Mouse (Mus musculus): Measurements from ENCODE around the gene Pcolce2.

Gene Pcolce2

DNA sequence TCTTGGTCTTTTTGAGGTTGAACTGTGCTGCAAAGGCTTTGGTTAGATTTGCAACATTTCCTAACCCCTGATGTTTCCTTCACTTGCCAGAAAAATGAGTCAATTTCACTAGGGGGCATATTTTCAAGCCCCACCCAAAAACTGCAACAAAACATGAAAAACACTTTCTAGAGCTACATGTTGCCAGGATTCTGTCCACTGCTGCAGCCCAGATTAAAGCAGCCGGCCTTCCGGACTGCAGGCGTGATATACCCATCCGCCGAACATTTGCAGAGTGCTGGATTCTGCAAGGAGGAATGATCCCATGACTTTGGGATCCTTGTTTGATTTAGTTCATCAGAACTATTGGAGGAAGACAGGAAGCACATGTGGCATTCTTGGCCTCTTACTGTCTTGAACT lies 17.0 kb downstream of the Pcolce2 start:
- DNase-seq (ENCODE audit: low read depth, low spot score) = no peak

DNA sequence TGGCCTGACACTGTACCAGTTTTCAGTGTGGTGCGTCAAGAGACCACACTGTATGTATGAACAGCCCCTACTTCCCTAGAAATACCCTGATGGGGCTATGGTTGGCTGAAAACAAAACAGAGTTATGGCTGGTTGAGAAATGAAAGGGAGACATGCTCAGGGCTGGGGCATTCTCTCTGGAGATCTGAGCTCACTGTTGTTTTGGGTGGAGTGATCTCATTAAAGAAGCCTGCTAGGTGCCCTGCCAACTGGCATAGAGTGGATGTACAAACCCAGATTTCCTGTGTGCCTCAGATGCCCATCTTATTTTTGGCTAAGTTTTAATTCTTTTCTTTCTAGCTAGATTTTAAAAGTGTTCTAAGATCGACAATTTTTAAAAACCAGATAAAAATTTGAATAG lies 20.5 kb downstream of the Pcolce2 start:
- DNase-seq (ENCODE audit: low read depth, low spot score) = no peak

DNA sequence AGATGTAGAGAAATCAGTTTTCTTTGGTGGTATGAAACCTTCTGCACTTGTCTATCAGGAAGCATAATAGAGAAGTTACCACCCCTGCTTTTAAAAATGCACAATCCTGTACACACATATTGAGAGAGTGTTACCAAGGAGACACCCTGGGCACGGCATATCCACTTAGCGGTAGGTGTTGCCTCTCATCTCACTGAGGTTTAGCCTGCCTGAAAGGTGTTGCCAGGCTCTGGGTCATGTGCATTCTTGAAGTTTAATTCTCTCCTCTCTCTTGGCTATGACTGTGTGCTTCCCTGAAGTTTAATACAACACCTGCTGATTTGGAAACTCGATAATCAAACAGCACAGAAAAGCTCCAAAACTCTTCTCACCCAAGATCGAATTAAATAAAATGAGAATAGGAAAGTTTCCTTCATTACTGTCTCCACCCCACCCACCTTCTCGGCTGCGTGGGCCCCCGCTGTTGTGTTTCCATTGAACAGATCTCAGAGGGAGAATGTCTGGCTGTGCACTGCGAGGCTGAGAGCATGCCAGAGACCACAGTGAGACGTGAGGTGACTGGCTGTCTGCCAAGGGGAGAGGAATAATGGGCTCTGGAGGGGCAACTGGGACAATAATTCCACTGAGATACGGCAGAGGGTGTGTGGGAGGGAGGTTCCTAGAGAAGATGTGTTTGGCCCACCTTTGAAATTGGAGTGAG lies 27.0 kb downstream of the Pcolce2 start:
- no peak for DNase-seq (ENCODE audit: low read depth, low spot score)

DNA sequence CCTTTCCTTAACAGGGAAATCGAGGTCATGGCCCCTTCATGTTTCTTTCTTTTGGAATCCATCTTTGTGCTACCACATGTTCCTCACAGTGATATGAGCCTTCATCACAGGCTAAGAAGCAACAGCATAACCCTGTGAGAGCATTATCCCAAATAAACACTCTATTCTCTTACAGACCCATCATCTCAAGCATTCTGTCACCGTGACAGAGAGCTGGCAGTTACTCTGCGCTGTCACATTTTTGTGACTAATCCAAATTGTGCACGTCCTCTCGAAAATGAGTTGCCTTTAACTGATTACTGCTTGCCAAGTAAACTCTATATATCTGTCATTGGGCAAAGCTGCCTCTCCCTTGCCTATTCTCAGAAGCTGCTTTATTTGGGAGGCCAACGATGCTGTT lies 28.4 kb downstream of the Pcolce2 start:
- no peak for DNase-seq (ENCODE audit: low read depth, low spot score)

DNA sequence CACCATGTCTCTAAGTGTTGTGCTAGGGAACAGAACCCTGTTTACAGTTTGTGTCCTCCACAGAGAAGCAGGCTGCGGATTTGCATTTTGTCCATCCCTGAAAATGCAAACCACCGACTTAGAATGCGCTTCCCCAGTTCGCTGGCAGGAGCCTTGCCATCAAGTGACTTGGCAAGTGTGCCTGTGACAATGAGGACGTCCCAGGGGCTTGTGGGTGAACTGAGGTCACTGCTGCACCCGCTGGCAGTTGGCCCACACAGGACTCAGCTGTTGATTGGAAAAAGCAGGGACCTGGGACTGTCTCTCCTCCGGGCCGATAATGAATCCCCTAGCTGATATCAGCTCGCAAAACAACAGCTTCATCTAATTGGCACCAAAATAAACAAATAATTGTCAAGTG lies 30.4 kb downstream of the Pcolce2 start:
- DNase-seq (ENCODE audit: low read depth, low spot score) = no peak

DNA sequence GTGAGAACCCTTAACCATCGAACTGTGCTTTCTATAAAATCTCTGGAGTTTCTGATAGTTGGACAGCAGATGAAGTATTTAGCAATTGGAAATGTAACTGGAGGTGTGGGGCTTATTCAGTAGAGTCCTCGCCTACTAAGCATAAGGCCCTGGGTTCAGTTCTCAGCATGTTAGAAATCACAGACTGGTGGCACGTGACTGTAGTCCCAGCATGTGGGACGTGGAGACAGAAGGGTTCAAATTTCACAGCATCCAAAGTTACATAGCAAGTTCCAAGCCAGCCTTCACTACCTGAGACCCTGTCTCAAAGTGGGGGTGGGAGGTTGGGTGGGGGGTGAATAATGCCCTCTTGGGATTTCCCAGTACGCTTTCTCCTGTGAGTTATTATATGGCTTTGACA lies 30.9 kb downstream of the Pcolce2 start:
- no peak for DNase-seq (ENCODE audit: low read depth, low spot score)

DNA sequence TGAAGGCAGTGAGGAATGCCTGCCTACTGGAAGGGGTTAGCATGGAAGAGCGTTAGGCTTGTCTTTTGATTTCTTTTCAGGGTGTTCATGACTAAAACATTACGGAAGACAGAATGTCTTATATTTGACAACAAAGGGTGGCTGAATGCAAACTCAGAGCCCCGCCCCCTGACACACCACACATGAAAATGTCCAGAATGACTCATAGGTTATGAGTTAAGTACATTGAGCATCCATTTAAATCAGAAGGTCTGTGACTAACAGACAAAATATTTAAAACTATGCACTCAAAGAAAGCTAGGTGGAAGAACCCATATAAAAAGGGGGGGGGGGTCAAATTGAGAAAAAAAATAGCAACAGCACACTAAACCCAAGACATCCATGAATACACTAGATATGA lies 34.9 kb downstream of the Pcolce2 start:
- no peak for DNase-seq (ENCODE audit: low read depth, low spot score)

DNA sequence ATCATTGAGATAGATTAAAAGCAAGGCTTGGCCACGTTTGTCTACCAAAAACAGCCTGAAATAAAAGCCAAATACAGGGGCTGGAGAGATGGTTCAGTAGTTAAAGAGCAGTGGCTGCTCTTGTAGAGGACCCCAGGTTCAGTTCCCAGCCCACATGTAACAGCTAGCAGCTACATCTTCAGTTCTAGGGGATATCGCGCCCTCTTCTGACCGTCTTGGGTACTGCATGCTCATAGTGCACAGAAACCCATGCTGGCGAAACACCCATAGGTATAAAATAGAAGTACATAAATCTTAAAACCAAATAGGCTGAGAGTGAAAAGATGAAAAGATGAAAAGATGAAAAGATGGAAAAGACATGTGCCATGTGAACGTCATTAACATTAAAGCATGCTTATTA lies 35.4 kb downstream of the Pcolce2 start:
- no peak for DNase-seq (ENCODE audit: low read depth, low spot score)

DNA sequence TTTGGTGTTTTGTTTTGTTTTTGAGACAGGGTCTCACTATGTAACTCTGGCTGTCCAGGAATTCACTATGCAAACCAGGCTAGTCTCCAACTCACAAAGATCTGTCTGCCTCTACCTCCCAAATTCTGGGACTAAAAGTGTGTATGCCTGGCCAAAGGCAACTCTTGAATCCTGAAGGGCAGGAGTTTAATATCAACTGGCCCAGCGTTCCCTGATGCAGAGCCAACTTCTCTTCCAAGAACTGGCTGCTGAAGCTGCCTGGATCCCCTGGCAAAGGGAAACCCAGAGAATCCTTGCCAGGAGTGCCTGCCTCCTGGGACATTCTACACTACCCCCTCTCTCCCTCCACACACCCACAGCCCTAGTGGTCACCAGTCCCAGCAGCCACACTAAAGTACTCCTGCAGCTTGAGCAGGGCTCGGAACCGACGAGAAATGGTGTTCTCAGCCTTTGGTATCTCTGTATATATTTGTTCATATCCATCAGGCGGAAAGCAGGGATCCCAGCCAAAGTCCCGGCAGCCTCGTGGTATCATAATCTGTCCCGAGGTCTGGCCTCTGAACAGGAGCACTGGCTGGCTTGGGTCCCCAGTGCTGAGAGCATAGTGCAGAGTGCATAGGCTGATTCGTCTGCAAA lies 37.8 kb downstream of the Pcolce2 start:
- DNase-seq (ENCODE audit: low read depth, low spot score) = no peak

DNA sequence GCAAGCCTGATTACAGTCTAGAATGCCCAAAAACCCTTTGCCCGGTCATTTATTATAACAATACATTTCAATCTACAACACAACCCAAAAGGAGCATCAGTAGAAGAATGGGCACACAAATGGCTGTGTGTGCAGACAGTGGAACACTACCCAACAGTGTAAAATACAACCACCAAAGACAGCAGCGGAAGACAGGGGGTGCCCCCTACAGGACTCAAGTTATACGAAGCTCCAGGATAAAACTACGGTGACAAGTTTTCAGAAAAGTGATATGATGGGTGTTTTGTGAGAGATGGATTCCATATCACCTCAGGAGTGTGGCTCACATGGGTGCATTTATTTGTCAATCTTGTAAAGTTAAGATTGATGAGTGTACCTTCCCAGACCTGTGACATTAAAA lies 38.6 kb downstream of the Pcolce2 start:
- DNase-seq (ENCODE audit: low read depth, low spot score) = no peak

DNA sequence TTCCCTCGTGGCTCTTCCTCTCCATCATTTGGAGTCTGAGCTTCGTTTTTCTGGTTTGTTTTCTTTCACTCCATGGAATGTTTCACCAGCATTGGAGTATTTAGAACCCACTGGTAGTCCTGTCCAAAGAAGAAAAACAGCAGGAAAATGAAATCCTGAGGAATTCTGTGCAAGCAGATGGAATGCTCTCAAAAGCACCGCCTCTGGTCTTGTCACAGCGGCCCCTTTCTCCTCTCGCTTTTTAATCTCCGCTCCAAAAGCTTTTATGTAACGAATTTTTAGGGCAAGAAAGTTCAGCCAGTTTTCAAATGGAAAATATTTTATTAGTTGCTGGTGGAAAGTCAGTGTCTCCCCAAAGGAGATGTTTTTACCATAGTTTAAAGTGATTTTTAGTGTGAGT lies 42.6 kb downstream of the Pcolce2 start:
- DNase-seq (ENCODE audit: low read depth, low spot score) = no peak

DNA sequence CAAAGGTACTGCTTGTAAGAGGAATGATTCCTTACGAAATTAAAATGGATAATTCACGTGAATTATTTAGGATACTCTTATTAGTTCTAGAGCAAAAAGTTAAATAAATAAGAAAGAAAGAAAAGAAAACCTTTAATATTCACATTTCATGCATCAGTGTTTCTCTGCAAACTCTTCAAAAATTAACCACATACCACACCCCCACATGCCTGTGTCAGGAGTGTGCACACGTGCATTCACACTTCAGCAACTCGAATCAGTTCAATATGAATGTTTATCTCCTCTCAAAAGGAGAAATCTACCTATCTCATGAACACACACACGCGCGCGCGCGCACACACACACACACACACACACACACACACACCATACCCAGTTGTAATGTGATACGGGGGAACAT lies 43.3 kb downstream of the Pcolce2 start:
- DNase-seq (ENCODE audit: low read depth, low spot score) = no peak

DNA sequence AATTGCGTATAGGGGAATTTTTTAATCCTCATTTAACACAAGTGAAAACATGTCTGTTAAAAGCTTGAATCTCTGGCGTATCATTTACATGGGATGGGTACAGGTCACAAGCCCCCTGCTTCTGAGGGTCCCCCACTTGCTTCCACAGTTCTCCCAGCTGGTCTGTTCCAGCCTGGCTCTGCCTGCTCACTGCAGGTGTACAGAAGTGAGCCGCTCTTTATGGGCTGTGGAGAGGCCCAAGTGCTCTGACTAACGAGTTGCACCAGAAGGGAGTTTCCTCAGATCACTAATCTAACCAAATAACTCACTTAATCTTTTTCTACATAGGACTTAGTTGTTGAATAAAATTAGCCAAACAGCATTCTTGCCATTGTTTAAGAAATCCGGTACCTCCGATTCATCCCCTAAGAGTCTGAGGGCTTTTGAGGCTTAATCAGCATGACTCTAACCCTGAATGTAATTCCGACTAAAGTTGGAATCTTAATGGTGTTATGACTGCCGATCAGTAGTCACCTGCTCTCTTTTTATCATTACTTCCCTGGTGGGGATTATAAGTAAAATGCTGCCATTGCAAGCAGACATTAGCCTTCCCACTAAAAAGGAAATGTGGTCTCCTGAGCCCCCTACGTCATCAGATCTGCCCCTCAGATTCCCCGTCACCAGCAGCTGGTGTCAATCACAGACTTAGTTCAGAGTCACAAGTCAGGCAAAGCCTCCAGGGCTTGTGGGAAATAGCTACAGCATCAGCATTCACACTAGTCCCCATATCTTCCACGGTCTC lies 48.4 kb downstream of the Pcolce2 start:
- no peak for DNase-seq (ENCODE audit: low read depth, low spot score)

DNA sequence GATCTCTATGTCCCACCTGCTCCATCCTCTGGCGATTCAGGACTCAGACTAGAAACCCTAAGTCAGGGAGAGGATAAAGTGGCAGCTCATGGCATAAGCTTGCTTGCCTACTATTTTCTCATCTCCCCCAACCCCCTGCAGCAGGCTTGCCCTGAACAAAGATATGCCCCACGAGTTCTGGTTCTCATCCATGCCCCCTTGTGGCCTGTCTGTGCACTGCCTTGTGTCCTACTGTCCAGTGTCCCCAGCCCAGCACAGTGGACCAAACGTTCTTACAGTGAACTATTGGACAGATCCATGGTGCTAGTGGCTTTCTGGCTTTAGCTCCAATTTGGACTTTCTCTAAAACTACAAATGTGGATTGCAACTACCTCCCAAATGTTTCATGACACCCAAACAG lies 50.7 kb downstream of the Pcolce2 start:
- DNase-seq (ENCODE audit: low read depth, low spot score) = no peak

DNA sequence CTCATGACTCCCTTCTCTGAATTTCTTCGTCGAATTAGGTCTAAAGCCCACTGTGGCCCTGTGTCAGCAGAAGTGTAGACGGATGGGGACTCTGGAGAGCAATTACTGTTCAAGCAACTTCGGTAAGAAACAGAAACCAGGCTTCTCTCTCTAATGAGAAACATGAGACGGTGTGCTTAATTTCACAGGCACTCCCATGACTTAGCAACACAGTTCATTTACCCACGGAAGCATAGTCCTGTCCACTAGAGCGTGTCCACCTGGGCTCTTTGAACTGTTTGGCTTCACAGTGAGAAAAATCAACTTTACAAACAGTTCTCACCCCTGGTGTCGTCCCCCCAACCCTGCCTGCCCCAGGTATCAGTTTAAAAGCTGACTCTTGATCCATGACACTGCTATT lies 55.4 kb downstream of the Pcolce2 start:
- DNase-seq (ENCODE audit: low read depth, low spot score) = no peak

DNA sequence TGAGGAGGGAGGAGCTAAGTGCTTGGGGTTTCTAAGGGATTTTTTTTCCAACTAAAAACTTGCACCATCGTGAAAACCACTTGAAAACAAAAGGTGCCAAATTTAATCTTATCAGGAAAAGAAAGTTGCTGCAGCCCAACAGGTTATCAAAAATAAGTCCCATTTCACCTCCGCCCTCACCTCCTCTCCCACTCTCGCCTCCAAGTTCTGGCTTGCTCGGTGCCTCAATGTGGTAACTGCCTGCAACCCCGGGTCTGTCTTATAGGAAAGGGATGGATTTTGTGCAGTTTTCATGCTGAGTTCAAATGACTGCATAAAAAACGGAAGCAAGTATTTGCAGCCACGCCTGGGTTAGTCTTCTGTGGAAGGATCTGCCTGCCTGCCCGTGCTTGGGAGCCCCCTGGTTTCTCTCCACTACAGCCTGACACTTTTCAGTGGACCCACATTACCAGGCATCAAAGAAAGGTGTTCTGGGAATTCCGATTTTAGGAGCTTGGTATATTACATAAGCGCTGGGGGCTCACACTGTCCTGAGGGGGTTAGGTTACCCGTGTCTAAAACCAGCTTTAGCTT lies 56.2 kb downstream of the Pcolce2 start:
- DNase-seq (ENCODE audit: low read depth, low spot score) = no peak

DNA sequence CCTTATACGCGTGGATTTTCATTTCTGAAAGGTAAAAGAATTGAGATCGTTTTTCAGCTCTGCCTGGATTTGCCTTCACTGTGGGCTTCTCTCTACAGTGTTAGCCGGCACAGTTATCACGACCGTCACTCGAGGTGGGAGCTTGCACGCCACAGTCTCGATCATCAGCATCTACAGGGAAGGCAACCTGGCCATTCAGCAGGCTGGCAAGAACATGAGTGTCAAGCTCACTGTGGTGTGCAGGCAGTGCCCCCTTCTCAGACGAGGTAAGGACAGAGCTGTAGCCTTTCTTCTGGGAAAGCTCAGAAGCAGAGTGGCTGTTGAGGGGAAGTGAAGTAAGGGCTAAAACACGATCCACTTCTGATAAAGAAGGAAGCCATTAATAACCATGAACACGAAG lies 57.1 kb downstream of the Pcolce2 start:
- DNase-seq (ENCODE audit: low read depth, low spot score) = no peak

DNA sequence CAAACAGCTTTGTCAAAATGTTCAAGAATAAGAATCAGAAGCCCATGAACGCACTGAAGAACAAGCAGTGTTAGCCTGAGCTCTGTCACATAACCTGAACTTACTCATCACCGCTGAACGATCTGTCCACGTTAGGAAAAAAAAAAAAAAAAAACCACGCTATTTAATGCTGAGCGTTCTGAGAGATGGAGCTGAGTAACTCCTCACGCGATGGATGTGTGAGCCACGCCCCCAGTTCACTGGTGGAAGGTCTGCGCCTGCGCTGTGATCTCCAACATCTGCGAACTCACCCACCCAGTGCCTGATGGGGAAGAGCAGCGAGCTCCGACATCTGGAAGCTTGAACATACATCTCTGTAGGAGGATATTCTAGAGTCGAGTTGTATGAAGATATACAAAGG lies 57.6 kb downstream of the Pcolce2 start:
- DNase-seq (ENCODE audit: low read depth, low spot score) = no peak

DNA sequence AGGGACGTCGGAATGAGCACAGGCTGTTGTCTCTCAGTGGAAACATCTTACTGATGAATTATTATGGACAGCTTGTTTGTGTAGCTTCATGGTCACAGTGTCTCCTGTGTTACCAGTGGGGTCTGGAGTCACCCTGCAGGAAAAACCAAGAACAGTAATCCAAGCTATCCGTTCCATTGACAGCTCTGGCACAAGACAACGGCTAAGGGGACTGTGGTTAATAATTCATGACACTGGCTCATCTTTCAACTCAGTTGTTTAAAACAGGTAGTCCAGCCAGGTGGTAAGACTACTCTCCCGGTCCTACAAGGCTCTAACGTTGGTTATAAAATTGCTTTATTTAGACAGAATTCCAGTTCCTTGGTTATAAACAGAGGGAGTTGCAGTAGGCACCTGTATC lies 59.2 kb downstream of the Pcolce2 start:
- no peak for DNase-seq (ENCODE audit: low read depth, low spot score)

DNA sequence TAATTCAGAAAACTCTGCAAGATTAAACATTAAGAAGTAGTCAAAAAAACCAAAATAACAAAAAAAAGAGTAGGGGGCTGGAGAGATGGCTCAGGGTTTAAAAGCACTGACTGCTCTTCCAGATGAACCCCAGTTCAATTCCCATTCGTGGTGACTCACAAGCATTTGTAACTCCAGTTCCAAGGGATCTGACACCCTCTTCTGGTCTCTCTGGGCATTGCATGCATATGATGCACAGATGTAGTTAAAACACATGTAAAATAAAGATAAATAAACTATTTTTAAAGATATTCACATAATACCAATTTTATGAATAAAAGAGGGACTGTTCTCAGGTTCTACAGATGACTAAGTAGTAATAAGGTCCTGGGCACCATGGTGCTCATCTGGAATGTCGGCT lies 60.4 kb downstream of the Pcolce2 start:
- no peak for DNase-seq (ENCODE audit: low read depth, low spot score)

DNA sequence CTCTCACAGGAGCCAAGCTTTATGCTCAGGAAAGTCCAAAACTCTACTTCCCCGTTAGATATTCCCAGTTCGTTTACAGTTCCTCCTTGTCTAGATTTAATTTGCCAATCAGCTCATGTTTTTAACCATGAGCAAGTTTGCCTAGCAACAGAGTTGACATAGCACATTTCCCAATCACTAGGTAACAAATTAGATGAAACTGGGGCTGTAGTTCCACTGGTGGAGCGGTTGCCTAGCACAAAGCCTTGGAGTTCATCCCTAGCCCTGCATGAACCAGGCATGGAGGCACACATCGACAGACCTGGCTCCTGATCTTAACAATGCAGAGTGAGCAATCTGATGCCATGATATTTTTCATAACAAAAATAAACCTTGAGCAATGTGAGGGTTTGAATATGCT lies 61.9 kb downstream of the Pcolce2 start:
- no peak for DNase-seq (ENCODE audit: low read depth, low spot score)

DNA sequence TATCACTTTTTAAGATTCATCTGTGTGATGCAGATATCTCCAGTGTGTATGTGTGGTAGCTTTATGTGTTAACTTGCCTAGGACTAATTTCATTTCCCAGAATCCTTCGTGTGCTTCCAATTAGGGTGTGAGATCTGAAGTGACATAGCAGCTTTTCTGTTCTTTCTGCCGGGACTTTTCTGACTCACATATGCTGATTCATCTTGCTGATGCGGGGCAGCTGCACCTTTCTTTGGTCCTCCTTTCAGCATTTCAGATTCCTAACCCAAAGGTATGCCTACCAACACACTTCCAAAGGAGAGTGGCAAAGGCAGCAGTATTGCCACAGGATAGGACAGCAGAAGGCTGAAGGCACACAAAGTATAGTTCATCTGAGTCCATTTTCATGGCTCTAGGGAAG lies 66.7 kb downstream of the Pcolce2 start:
- no peak for DNase-seq (ENCODE audit: low read depth, low spot score)

DNA sequence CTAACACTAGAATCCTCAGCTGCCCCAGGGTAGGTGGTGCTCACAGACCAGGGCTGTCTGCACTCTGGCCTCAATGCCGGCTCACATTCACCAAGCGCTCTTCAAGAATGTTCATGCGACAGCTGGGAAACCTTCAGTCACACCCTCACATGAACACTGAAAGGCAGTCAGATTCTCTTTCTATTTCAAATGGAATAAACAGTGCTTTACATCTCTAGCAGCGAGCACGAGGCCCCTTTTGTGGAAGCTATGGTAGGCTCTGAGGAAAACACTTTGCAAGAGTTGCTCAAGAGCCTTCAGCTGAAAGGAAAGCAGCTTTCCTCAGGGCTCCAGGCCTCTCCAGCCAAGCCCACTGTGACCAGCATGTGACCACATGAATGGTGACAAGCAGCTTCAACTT lies 68.0 kb downstream of the Pcolce2 start:
- no peak for DNase-seq (ENCODE audit: low read depth, low spot score)
